Mouse (Mus musculus) C2C12 (cell line): ENCODE data around the gene Msx1.
"Not testable (repeated sequence)": the region's sequence is repeated elsewhere in the genome, so short reads cannot be mapped to it uniquely, and the experiment has no call there.

Experiments used
- CTCF ChIP-seq: IDR thresholded peaks from one replicate; pipeline ENCODE4 v1.5.1; 2011; ENCODE audit not compliant: control insufficient read depth, insufficient read depth, insufficient read length
- FOSL1 ChIP-seq: IDR thresholded peaks from one replicate; pipeline ENCODE4 v1.8.0; 2011; ENCODE audit warnings: mild to moderate bottlenecking, low read length; ENCODE audit not compliant: poor library complexity, insufficient read depth, severe bottlenecking
- MYOG ChIP-seq: IDR thresholded peaks from one replicate; pipeline ENCODE4 v1.6.1; 2011; ENCODE audit not compliant: control insufficient read depth, insufficient read length; ENCODE audit errors: extremely low read depth
- USF1 ChIP-seq: IDR thresholded peaks from one replicate; pipeline ENCODE4 v1.6.1; 2011; ENCODE audit warnings: low read depth, mild to moderate bottlenecking, control low read depth, moderate library complexity

DNA sequence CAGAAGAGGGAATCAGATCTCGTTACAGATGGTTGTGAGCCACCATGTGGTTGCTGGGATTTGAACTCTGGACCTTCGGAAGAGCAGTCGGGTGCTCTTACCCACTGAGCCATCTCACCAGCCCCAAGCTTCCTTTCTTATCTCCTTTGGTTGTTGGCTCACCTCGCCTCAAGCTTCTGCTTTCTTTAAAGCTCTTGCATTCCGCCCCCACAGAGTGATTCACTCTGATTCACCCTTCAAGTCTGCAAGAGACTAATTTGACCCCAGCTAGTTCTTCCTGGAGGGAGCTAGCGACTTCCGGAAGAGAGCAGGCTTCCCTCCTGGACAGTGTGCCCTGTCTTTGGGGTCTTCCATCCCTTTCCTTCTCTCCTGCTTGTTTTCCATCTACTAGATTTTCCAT, 6.1 kb upstream of the Msx1 start:
- not testable (repeated sequence) for TF ChIP-seq CTCF, USF1, MYOG
- peak; percentile 27 for TF ChIP-seq FOSL1
